ENCODE assay signal across 9 mouse cellular contexts in genomic region chr11:86949951-86950441, GRCm38 (mm10). TPM values are rescaled to one million over a fixed set of nuclear protein-coding genes. Genes with fewer than 3 reads are reported as not detected.
DNase-seq lines count a peak whose midpoint lies in the region; ATAC-seq and TF ChIP-seq lines count a peak whose summit lies in the region.
"Had no signal": no experiment of that assay in that cellular context is flagged by ENCODE, and none has a peak within 500 bp of the region (broad histone marks: within the 10 kb centered on the region; RNA-seq: fewer than 3 reads in every experiment).

No protein-coding gene starts in this region.

- peak; percentile 69 for ATAC-seq in heart, embryonic 16.5 days (replicated peaks; ENCODE audit: extremely low read depth, insufficient read depth, low FRiP score)
- no peak for ATAC-seq in limb, embryonic 12.5 days (ENCODE audit: insufficient number of reproducible peaks, insufficient read depth, low FRiP score, low TSS enrichment, low read depth)
- no peak for ATAC-seq in midbrain, postnatal 0 days (ENCODE audit: low FRiP score)
- ATAC-seq in megakaryocyte-erythroid progenitor cell, adult 5-6 weeks (replicated peaks; ENCODE audit: low FRiP score, low TSS enrichment, poor library complexity, severe bottlenecking) = no peak

- TF ChIP-seq CTCF in cortical plate, adult 2 months (IDR thresholded peaks at IDR 0.05; ENCODE audit: extremely low read depth, insufficient read depth, low read length) = no peak
- TF ChIP-seq CTCF in midbrain, postnatal 0 days (IDR thresholded peaks at IDR 0.05) = no peak

- H3K27me3 ChIP-seq in heart, embryonic 16.5 days (ENCODE audit: control insufficient read depth, insufficient read depth, low read length) = no peaks in the 10 kb centered on the region
- no peaks in the 10 kb centered on the region for H3K27me3 ChIP-seq in limb, embryonic 12.5 days
- H3K27me3 ChIP-seq in midbrain, postnatal 0 days (ENCODE audit: insufficient read depth, low read length) = no peaks in the 10 kb centered on the region

- H3K27ac ChIP-seq in cortical plate, adult 2 months (ENCODE audit: insufficient read depth, low read length) = peak overlapping the region; percentile 75
- peak overlapping the region; percentile 89 for H3K27ac ChIP-seq in heart, embryonic 16.5 days (ENCODE audit: low read length)
- H3K27ac ChIP-seq in limb, embryonic 12.5 days = peak overlapping the region; percentile 53; the same call in 1 of the 2 replicates
- H3K27ac ChIP-seq in midbrain, postnatal 0 days (ENCODE audit: low read depth, low read length) = no peak overlapping the region

- peak; percentile 49 for DNase-seq in kidney, postnatal 10 days
- DNase-seq in kidney, adult 9 months = no peak
- no peak for DNase-seq in midbrain, postnatal 0 days (ENCODE audit: low spot score)
- DNase-seq in spleen, postnatal 4 days (ENCODE audit: low spot score in 2 of 2) = no peak

- 0 out of 2 replicates have a peak overlapping the region, but pooled peaks have one; percentile 17 for H3K4me2 ChIP-seq in heart, embryonic 16.5 days (ENCODE audit: low read depth, low read length)
- H3K4me2 ChIP-seq in limb, embryonic 12.5 days = no peak overlapping the region
- H3K4me2 ChIP-seq in midbrain, postnatal 0 days (ENCODE audit: low read depth, low read length, poor library complexity, severe bottlenecking) = no peak overlapping the region

- H3K36me3 ChIP-seq in heart, embryonic 16.5 days (ENCODE audit: control insufficient read depth, insufficient read depth) = peaks cover 10% of the 10 kb centered on the region
- H3K36me3 ChIP-seq in limb, embryonic 12.5 days = peaks cover 16% of the 10 kb centered on the region; the same call in 1 of the 2 replicates
- no peaks in the 10 kb centered on the region for H3K36me3 ChIP-seq in midbrain, postnatal 0 days (ENCODE audit: insufficient read depth, low read length)

- H3K9ac ChIP-seq in heart, embryonic 16.5 days (ENCODE audit: low read length) = peak overlapping the region; percentile 21; the same call in 1 of the 2 replicates
- no peak overlapping the region for H3K9ac ChIP-seq in limb, embryonic 12.5 days (replicated peaks)
- H3K9ac ChIP-seq in midbrain, postnatal 0 days (replicated peaks; ENCODE audit: low read length, poor library complexity, severe bottlenecking) = no peak overlapping the region

- H3K9me3 ChIP-seq in heart, embryonic 16.5 days (replicated peaks; ENCODE audit: control insufficient read depth, low read length) = no peaks in the 10 kb centered on the region
- H3K9me3 ChIP-seq in limb, embryonic 12.5 days = no peaks in the 10 kb centered on the region
- H3K9me3 ChIP-seq in midbrain, postnatal 0 days (ENCODE audit: low read length) = no peaks in the 10 kb centered on the region

- WGBS in heart, embryonic 16.5 days = 24% methylated on average over 9 of the region's 9 CpGs
- WGBS in limb, embryonic 12.5 days = 77% methylated on average over 9 of the region's 9 CpGs
- 60% methylated on average over 9 of the region's 9 CpGs for WGBS in midbrain, postnatal 0 days

- H3K4me3 ChIP-seq in cortical plate, adult 2 months (ENCODE audit: insufficient read depth, low read length) = no peak overlapping the region
- H3K4me3 ChIP-seq in heart, embryonic 16.5 days (ENCODE audit: low read length) = no peak overlapping the region
- no peak overlapping the region for H3K4me3 ChIP-seq in limb, embryonic 12.5 days (replicated peaks)
- no peak overlapping the region for H3K4me3 ChIP-seq in midbrain, postnatal 0 days (ENCODE audit: low read depth, low read length)
- H3K4me3 ChIP-seq: erythroblast, embryonic 14.5 days had no signal

- TF ChIP-seq POLR2A in cortical plate, adult 2 months (IDR thresholded peaks at IDR 0.05; ENCODE audit: extremely low read depth, insufficient read depth, low read length) = no peak

- H3K4me1 ChIP-seq in cortical plate, adult 2 months (ENCODE audit: control insufficient read depth, insufficient read depth, low read length) = peaks cover 21% of the 10 kb centered on the region
- peaks cover 60% of the 10 kb centered on the region for H3K4me1 ChIP-seq in heart, embryonic 16.5 days (ENCODE audit: control insufficient read depth, insufficient read depth, low read length)
- peaks cover 38% of the 10 kb centered on the region for H3K4me1 ChIP-seq in limb, embryonic 12.5 days (replicated peaks)
- no peaks in the 10 kb centered on the region for H3K4me1 ChIP-seq in midbrain, postnatal 0 days (ENCODE audit: insufficient read depth, low read length)

RNA-seq across cellular contexts. Expression of gene Ypel2, which starts 43.5 kb away (rescaled TPM):
- 27.6 and 32.6 TPM in 2 replicates for polyA plus RNA-seq in cortical plate, adult 2 months (2012; rRNA removed)
- polyA plus RNA-seq in heart, embryonic 16.5 days (2015; fragmentation: Nextera tagmentation; extraction: Ambion mirVana) = 22.5 and 24.2 TPM in 2 replicates
- 9.8 and 10.5 TPM in 2 replicates for polyA plus RNA-seq in limb, embryonic 12.5 days (2016; fragmentation: Nextera tagmentation; extraction: Ambion mirVana)
- total RNA-seq in midbrain, postnatal 0 days (2014; rRNA removed) = 5.8 and 6.1 TPM in 2 replicates
- polyA plus RNA-seq in midbrain, postnatal 0 days (2015; fragmentation: Nextera tagmentation; extraction: Ambion mirVana) = 4.2 and 4.3 TPM in 2 replicates
- 0.79 and 1.0 TPM in 2 replicates for total RNA-seq in megakaryocyte-erythroid progenitor cell, adult 5-6 weeks (2014; fragmentation: Nextera tagmentation)
- total RNA-seq in megakaryocyte-erythroid progenitor cell, adult 5-6 weeks (2017) = 1.0 TPM in 2 replicates
